Mouse (Mus musculus): ENCODE results near the gene Slc22a21.

DNA sequence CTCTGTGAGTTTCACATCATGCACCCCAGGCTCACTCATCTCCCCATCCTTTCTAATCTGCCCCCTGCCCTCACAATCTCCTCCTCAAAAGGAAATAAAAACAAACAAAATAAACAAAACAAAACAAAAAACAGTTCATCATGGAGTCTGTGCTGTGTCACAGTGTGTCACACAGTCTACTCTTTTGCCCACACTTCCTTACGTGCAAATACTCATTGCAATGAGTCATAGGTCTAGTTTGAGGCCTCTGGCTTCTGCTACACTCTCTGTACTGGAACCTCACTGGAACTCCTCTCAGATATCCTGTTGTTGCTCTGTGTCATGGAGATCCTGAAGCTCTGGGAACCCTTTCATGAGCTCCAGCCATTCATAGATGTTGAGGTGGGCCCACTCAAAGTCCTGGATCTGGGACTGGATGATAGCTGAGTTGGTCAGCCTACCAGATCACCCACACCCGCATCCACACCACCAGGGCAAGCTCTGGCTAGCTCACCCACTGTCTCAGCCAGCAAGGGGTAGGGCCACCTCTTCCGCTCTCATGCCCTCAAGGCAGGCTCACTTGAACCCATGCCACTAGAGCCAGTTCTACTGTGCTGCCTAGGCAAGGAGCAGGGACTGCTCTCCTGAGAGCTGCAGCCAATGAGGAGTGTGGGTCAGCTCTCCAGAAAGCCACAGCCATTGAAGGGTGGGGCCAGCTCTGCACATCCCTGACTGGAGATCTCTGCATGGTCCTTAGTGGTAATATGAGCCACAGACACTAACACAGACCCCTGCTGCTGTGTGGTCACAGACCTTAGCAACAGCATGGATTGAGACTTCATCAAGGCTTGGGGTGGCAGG, 39.0 kb upstream of the Slc22a21 start:
- TF ChIP-seq CTCF (IDR thresholded peaks at IDR 0.05; ENCODE audit: control insufficient read depth, insufficient read depth, insufficient replicate concordance, low read depth, low read length), result no peak
- no peak for TF ChIP-seq POLR2A (IDR thresholded peaks at IDR 0.05; ENCODE audit: control insufficient read depth, low read depth, low read length)
